Mouse (Mus musculus): Measurements from ENCODE around the gene Sorbs1. TPM values are rescaled to one million over a fixed set of nuclear protein-coding genes. Genes with fewer than 3 reads are reported as not detected.

Sorbs1 gene
- polyA plus RNA-seq, 1 experiment from 2014 or later = 46.5 TPM

- DNase-seq (ENCODE audit: low spot score) = no peak
- Histone ChIP-seq H3K9ac (ENCODE audit: low read depth, low read length) (no peak overlapping the region), H3K27ac (no peak overlapping the region), H3K4me1 (replicated peaks; ENCODE audit: insufficient read depth, low read length) (no peaks in the 10 kb centered on the region), H3K4me3 (replicated peaks; ENCODE audit: low read depth, low read length) (no peak overlapping the region), H3K9me3 (replicated peaks; ENCODE audit: low read length) (no peaks in the 10 kb centered on the region), H3K4me2 (ENCODE audit: low read length) (no peak overlapping the region), H3K36me3 (ENCODE audit: insufficient read depth, low read length) (peaks cover 4% of the 10 kb centered on the region; the same call in 1 of the 2 replicates), H3K27me3 (ENCODE audit: insufficient read depth, low read length) (no peaks in the 10 kb centered on the region)
- WGBS = 91% methylated on average over 5 of the region's 5 CpGs
- no peak for TF ChIP-seq CTCF (IDR thresholded peaks at IDR 0.05; ENCODE audit: low read depth)
- ATAC-seq (replicated peaks; ENCODE audit: low FRiP score, low read depth) = no peak
Observed at GRCm38 (mm10) chr19:40302477-40302876, 211.1 kb downstream of the Sorbs1 start.

- DNase-seq (ENCODE audit: low spot score) (no peak), ATAC-seq (replicated peaks; ENCODE audit: low FRiP score, low read depth) (no peak)
- Histone ChIP-seq H3K27me3 (ENCODE audit: insufficient read depth, low read length) (no peaks in the 10 kb centered on the region), H3K4me2 (ENCODE audit: low read length) (no peak overlapping the region), H3K36me3 (ENCODE audit: insufficient read depth, low read length) (peaks cover 4% of the 10 kb centered on the region; the same call in 1 of the 2 replicates), H3K4me1 (replicated peaks; ENCODE audit: insufficient read depth, low read length) (no peaks in the 10 kb centered on the region), H3K27ac (no peak overlapping the region), H3K4me3 (replicated peaks; ENCODE audit: low read depth, low read length) (no peak overlapping the region), H3K9me3 (replicated peaks; ENCODE audit: low read length) (no peaks in the 10 kb centered on the region), H3K9ac (ENCODE audit: low read depth, low read length) (no peak overlapping the region)
- 84% methylated on average over 12 of the region's 12 CpGs for WGBS
- no peak for TF ChIP-seq CTCF (IDR thresholded peaks at IDR 0.05; ENCODE audit: low read depth)
Observed at GRCm38 (mm10) chr19:40299983-40300759, 213.4 kb downstream of the Sorbs1 start.

DNA sequence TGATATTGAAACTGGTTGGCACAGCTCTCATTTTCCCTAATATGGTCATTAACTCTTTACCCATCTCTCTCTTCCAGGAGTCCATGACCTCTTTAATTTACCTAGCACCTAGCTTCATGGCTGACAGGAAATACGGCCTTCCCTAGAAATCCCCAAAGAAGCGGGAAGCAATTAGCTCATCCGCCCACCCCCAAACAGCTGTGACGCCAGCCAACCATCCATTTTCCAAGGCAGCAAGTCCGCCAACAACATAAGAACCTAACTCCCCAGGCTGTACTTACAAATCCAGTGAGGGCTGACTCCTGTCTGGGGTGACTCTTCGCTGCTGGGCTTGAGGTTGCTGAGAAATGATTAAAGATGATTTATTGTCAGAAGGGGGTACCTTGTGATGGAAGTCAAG, 214.4 kb downstream of the Sorbs1 start:
- WGBS = 56% methylated on average over 6 of the region's 6 CpGs
- no peak overlapping the region for H3K4me2 ChIP-seq (ENCODE audit: low read length)
- no peak for TF ChIP-seq CTCF (IDR thresholded peaks at IDR 0.05; ENCODE audit: low read depth)
- H3K27me3 ChIP-seq (ENCODE audit: insufficient read depth, low read length) = no peaks in the 10 kb centered on the region
- H3K27ac ChIP-seq = no peak overlapping the region
- no peaks in the 10 kb centered on the region for H3K4me1 ChIP-seq (replicated peaks; ENCODE audit: insufficient read depth, low read length)
- no peaks in the 10 kb centered on the region for H3K9me3 ChIP-seq (replicated peaks; ENCODE audit: low read length)
- H3K4me3 ChIP-seq (replicated peaks; ENCODE audit: low read depth, low read length) = no peak overlapping the region
- peaks cover 4% of the 10 kb centered on the region; the same call in 1 of the 2 replicates for H3K36me3 ChIP-seq (ENCODE audit: insufficient read depth, low read length)
- DNase-seq (ENCODE audit: low spot score) (no peak), ATAC-seq (replicated peaks; ENCODE audit: low FRiP score, low read depth) (no peak)
- no peak overlapping the region for H3K9ac ChIP-seq (ENCODE audit: low read depth, low read length)

- peaks cover 4% of the 10 kb centered on the region; the same call in 1 of the 2 replicates for H3K36me3 ChIP-seq (ENCODE audit: insufficient read depth, low read length)
- no peaks in the 10 kb centered on the region for H3K9me3 ChIP-seq (replicated peaks; ENCODE audit: low read length)
- no peak for TF ChIP-seq CTCF (IDR thresholded peaks at IDR 0.05; ENCODE audit: low read depth)
- H3K9ac ChIP-seq (ENCODE audit: low read depth, low read length) = no peak overlapping the region
- H3K27me3 ChIP-seq (ENCODE audit: insufficient read depth, low read length) = no peaks in the 10 kb centered on the region
- H3K4me3 ChIP-seq (replicated peaks; ENCODE audit: low read depth, low read length) = no peak overlapping the region
- no peaks in the 10 kb centered on the region for H3K4me1 ChIP-seq (replicated peaks; ENCODE audit: insufficient read depth, low read length)
- DNase-seq (ENCODE audit: low spot score) (no peak), ATAC-seq (replicated peaks; ENCODE audit: low FRiP score, low read depth) (no peak)
- H3K4me2 ChIP-seq (ENCODE audit: low read length) = no peak overlapping the region
- WGBS = 88% methylated on average over 2 of the region's 2 CpGs
- H3K27ac ChIP-seq = no peak overlapping the region
Observed at GRCm38 (mm10) chr19:40298574-40298973, 215.0 kb downstream of the Sorbs1 start.

- Histone ChIP-seq H3K4me3 (replicated peaks; ENCODE audit: low read depth, low read length) (no peak overlapping the region), H3K27me3 (ENCODE audit: insufficient read depth, low read length) (no peaks in the 10 kb centered on the region), H3K27ac (no peak overlapping the region), H3K36me3 (ENCODE audit: insufficient read depth, low read length) (peaks cover 4% of the 10 kb centered on the region; the same call in 1 of the 2 replicates), H3K4me2 (ENCODE audit: low read length) (no peak overlapping the region), H3K4me1 (replicated peaks; ENCODE audit: insufficient read depth, low read length) (no peaks in the 10 kb centered on the region), H3K9ac (ENCODE audit: low read depth, low read length) (no peak overlapping the region), H3K9me3 (replicated peaks; ENCODE audit: low read length) (no peaks in the 10 kb centered on the region)
- ATAC-seq (replicated peaks; ENCODE audit: low FRiP score, low read depth) (no peak), DNase-seq (ENCODE audit: low spot score) (no peak)
- 69% methylated on average over 4 of the region's 4 CpGs for WGBS
- TF ChIP-seq CTCF (IDR thresholded peaks at IDR 0.05; ENCODE audit: low read depth) = no peak
Observed at GRCm38 (mm10) chr19:40297798-40298144, 215.8 kb downstream of the Sorbs1 start.

DNA sequence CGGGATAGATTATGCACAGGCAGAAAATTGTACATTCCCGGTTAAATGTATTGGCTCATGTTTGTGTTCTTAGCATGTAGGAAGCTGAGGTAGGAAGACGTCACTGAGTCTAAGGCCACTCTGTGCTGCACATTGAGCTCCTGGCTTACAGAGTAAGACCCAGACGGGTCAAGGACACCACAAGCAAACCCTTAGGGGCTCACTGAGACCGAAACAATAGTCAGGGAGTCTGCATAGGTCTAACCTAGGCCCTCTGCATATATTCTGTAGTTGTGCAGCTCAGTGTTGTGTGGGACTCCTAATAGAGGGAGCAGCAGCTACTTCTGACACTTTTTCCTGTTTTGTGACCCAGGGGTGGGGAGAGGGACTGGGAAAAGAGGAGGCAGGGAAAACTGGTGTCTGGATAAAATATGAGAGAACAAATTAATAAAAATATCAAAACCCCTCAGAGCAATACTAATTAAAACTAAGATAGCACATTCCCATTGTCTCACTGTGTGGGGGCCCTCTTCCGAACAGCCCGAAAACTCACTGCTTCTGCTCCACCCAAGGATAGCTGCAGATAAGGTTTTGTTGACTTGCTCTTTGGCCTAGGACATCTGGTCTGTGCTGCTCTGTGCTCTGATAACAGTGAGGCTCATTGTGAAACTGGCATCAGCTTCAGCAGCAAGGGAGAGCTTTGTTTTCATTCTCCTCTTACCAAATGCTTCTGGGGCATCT, 216.3 kb downstream of the Sorbs1 start:
- Histone ChIP-seq H3K9ac (ENCODE audit: low read depth, low read length) (no peak overlapping the region), H3K9me3 (replicated peaks; ENCODE audit: low read length) (no peaks in the 10 kb centered on the region), H3K4me1 (replicated peaks; ENCODE audit: insufficient read depth, low read length) (no peaks in the 10 kb centered on the region), H3K27me3 (ENCODE audit: insufficient read depth, low read length) (no peaks in the 10 kb centered on the region), H3K36me3 (ENCODE audit: insufficient read depth, low read length) (peaks cover 3% of the 10 kb centered on the region; the same call in 1 of the 2 replicates), H3K4me2 (ENCODE audit: low read length) (no peak overlapping the region), H3K27ac (no peak overlapping the region), H3K4me3 (replicated peaks; ENCODE audit: low read depth, low read length) (no peak overlapping the region)
- TF ChIP-seq CTCF (IDR thresholded peaks at IDR 0.05; ENCODE audit: low read depth) = no peak
- DNase-seq (ENCODE audit: low spot score) = no peak
- WGBS = 79% methylated on average over 7 of the region's 7 CpGs
- ATAC-seq (replicated peaks; ENCODE audit: low FRiP score, low read depth) = no peak
